Mouse (Mus musculus): ENCODE measurements at regions not wholly inside any gene's neighbourhood (a gene's known extent, or its start where the extent isn't known, plus 50 kb on each side); places are given as distances from the start of the nearest gene placed in this dataset.

GRCm38 (mm10) chr12:54517265-54517664, 139.1 kb downstream of the Sptssa start:
- TF ChIP-seq CTCF (IDR thresholded peaks at IDR 0.05; ENCODE audit: low read depth), result no peak
- TF ChIP-seq EP300 (IDR thresholded peaks at IDR 0.05; ENCODE audit: low read depth), result no peak
